In the genomic region with DNA sequence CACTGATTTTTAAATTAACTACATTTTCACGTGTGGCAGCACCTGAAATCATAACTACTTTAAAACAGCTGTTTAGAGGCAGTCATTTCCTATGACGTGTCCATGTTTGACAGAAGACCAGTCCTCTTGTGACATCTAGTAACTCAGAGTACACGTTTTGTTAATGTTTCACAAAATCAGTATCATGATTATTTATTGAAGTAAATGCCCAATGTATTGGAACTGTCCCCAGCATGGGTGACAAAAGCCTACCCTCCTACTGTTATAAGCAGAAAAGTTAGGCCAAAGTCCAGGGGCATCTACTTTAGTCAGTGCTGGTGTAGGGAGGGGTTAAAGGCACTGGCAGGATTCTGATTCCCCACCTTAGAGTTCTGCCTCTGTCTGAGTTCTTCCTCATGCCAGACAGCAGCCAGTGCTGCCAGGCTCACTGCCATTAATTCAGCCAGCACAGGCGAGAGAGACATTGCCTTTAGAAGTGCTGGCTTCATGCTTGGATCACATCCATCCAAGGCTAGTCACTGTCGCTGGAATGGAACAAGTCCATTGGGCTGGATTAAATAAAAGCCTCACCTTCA, we compare ENCODE assay signal across 13 mouse cellular contexts.
"Had no signal": no experiment of that assay in that cellular context is flagged by ENCODE, and none has a peak within 500 bp of the region (broad histone marks: within the 10 kb centered on the region; RNA-seq: fewer than 3 reads in every experiment).

No protein-coding gene starts in this region.

- DNase-seq: lung, postnatal 14 days; right cerebral cortex, postnatal 14 days; thymus, postnatal 36 days had no signal

- H3K4me3 ChIP-seq: layer of hippocampus, adult 2 months; limb, embryonic 12.5 days; liver, embryonic 12.5 days; lung, embryonic 15.5 days; megakaryocyte, embryonic 14.5 days; midbrain, embryonic 13.5 days; neural tube, embryonic 13.5 days; stomach, embryonic 15.5 days had no signal

- H3K4me2 ChIP-seq: hindbrain, embryonic 14.5 days; limb, embryonic 12.5 days; lung, embryonic 15.5 days; midbrain, embryonic 13.5 days; neural tube, embryonic 13.5 days; stomach, embryonic 15.5 days had no signal

- H3K4me1 ChIP-seq: lung, embryonic 15.5 days had no signal

- H3K9ac ChIP-seq: hindbrain, embryonic 14.5 days; limb, embryonic 12.5 days; liver, embryonic 12.5 days; lung, embryonic 15.5 days; midbrain, embryonic 13.5 days; neural tube, embryonic 13.5 days; stomach, embryonic 15.5 days had no signal

- ATAC-seq: liver, embryonic 12.5 days; midbrain, embryonic 13.5 days had no signal

- H3K27me3 ChIP-seq: limb, embryonic 12.5 days; liver, embryonic 12.5 days; lung, embryonic 15.5 days; megakaryocyte, embryonic 14.5 days; midbrain, embryonic 13.5 days; neural tube, embryonic 13.5 days; stomach, embryonic 15.5 days had no signal

- H3K27ac ChIP-seq: hindbrain, embryonic 14.5 days; kidney, postnatal 0 days; layer of hippocampus, adult 2 months; limb, embryonic 12.5 days; lung, embryonic 15.5 days; midbrain, embryonic 13.5 days; neural tube, embryonic 13.5 days; stomach, embryonic 15.5 days had no signal

- H3K9me3 ChIP-seq: limb, embryonic 12.5 days; lung, embryonic 15.5 days; midbrain, embryonic 13.5 days; neural tube, embryonic 13.5 days; stomach, embryonic 15.5 days had no signal
